ENCODE assay signal across 11 mouse cellular contexts in the genomic region with DNA sequence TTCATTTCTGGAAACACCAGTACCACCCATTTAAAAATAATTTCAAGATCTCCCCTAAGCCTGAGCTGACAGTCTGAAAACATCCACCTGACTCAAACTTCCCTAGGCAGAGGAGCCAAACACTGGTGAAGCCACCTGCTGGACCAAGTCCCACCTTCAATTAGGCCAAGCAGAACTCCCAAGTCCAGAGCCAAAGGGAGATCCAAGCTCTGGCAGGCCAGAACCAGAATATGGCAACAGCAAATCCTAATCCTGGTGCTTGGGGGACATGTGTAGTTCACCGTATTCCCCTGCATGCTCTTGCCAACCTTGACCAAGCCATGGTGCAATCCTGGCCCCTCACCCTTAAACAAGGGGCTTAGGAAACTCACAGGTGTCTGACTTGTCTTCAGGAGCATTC. TPM values are rescaled to one million over a fixed set of nuclear protein-coding genes. Genes with fewer than 3 reads are reported as not detected.
DNase-seq lines count a peak whose midpoint lies in the region; ATAC-seq and TF ChIP-seq lines count a peak whose summit lies in the region.
"Had no signal": no experiment of that assay in that cellular context is flagged by ENCODE, and none has a peak within 500 bp of the region (broad histone marks: within the 10 kb centered on the region; RNA-seq: fewer than 3 reads in every experiment).

No protein-coding gene starts in this region.

- no peak overlapping the region for H3K4me2 ChIP-seq in kidney, embryonic 15.5 days
- H3K4me2 ChIP-seq in intestine, postnatal 0 days (replicated peaks; ENCODE audit: low read depth), result no peak overlapping the region

- TF ChIP-seq EP300 in ES-Bruce4 (IDR thresholded peaks at IDR 0.05; ENCODE audit: insufficient read depth, low read depth, low read length), result no peak

- H3K9ac ChIP-seq in kidney, embryonic 15.5 days, result no peak overlapping the region
- H3K9ac ChIP-seq in ES-Bruce4 (ENCODE audit: low read depth, poor library complexity, severe bottlenecking), result no peak overlapping the region
- no peak overlapping the region for H3K9ac ChIP-seq in intestine, postnatal 0 days (ENCODE audit: low read depth, low read length)

- TF ChIP-seq CTCF in gastrocnemius, adult 2 months (IDR thresholded peaks at IDR 0.05), result no peak
- no peak for TF ChIP-seq CTCF in ES-Bruce4 (IDR thresholded peaks at IDR 0.05; ENCODE audit: low read depth, low read length)
- TF ChIP-seq CTCF in intestine, postnatal 0 days (IDR thresholded peaks at IDR 0.05; ENCODE audit: low read depth), result no peak

- H3K4me1 ChIP-seq in kidney, embryonic 15.5 days, result peaks cover 97% of the 10 kb centered on the region
- H3K4me1 ChIP-seq in ES-Bruce4 (ENCODE audit: control insufficient read depth, insufficient read depth, low read length), result peaks cover 15% of the 10 kb centered on the region
- H3K4me1 ChIP-seq in intestine, postnatal 0 days (replicated peaks; ENCODE audit: control insufficient read depth, insufficient read depth, low read length), result peaks cover 26% of the 10 kb centered on the region

- no peak overlapping the region for H3K4me3 ChIP-seq in gastrocnemius, adult 2 months
- H3K4me3 ChIP-seq in kidney, embryonic 15.5 days (replicated peaks), result no peak overlapping the region
- H3K4me3 ChIP-seq in ES-Bruce4 (ENCODE audit: low read depth, low read length), result no peak overlapping the region
- H3K4me3 ChIP-seq in intestine, postnatal 0 days (ENCODE audit: low read depth, low read length), result no peak overlapping the region
- H3K4me3 ChIP-seq: midbrain, embryonic 10.5 days had no signal

- H3K9me3 ChIP-seq in kidney, embryonic 15.5 days (replicated peaks), result no peaks in the 10 kb centered on the region
- H3K9me3 ChIP-seq in ES-Bruce4 (replicated peaks; ENCODE audit: control insufficient read depth, insufficient read depth, low read length, poor library complexity, severe bottlenecking), result no peaks in the 10 kb centered on the region
- no peaks in the 10 kb centered on the region for H3K9me3 ChIP-seq in intestine, postnatal 0 days (ENCODE audit: control insufficient read depth)
- H3K9me3 ChIP-seq: midbrain, embryonic 10.5 days had no signal

- H3K27ac ChIP-seq in gastrocnemius, adult 2 months, result peak overlapping the region; percentile 91
- H3K27ac ChIP-seq in kidney, embryonic 15.5 days, result peak overlapping the region; percentile 86
- H3K27ac ChIP-seq in ES-Bruce4 (ENCODE audit: insufficient read depth, low read length), result 0 out of 2 replicates have a peak overlapping the region, but pooled peaks have one; percentile 3
- H3K27ac ChIP-seq in intestine, postnatal 0 days (ENCODE audit: low read depth, low read length), result peak overlapping the region; percentile 46; the same call in 1 of the 2 replicates
- H3K27ac ChIP-seq: midbrain, embryonic 10.5 days had no signal

- H3K27me3 ChIP-seq in kidney, embryonic 15.5 days, result no peaks in the 10 kb centered on the region
- H3K27me3 ChIP-seq in ES-Bruce4 (ENCODE audit: control insufficient read depth, insufficient read depth, low read length, poor library complexity, severe bottlenecking), result no peaks in the 10 kb centered on the region
- no peaks in the 10 kb centered on the region for H3K27me3 ChIP-seq in intestine, postnatal 0 days (replicated peaks; ENCODE audit: control insufficient read depth, insufficient read depth, low read length)

- whole genome bisulfite sequencing in kidney, embryonic 15.5 days, result 91% methylated on average over 1 of the region's 1 CpGs
- WGBS in intestine, postnatal 0 days, result 80% methylated on average over 1 of the region's 1 CpGs

- intact Hi-C loops in gastrocnemius, adult 2 months (cut with DNase I), result no loop called here
- intact Hi-C loops in gastrocnemius, postnatal 14 days (cut with DNase I; ENCODE audit: low total_unique reads), result no loop called here
- intact Hi-C loops in left cerebral cortex, postnatal 36 days (cut with DNase I), result no loop called here

- no peak for ATAC-seq in kidney, embryonic 15.5 days (replicated peaks; ENCODE audit: low FRiP score)
- ATAC-seq in intestine, postnatal 0 days, result no peak
- ATAC-seq: activated CD4-positive, CD25-positive, alpha-beta regulatory T cell, adult 4 months had no signal

- no peaks in the 10 kb centered on the region; the same call in 1 of the 2 replicates for H3K36me3 ChIP-seq in kidney, embryonic 15.5 days
- no peaks in the 10 kb centered on the region for H3K36me3 ChIP-seq in ES-Bruce4 (ENCODE audit: control insufficient read depth, insufficient read depth, low read length, poor library complexity, severe bottlenecking)
- H3K36me3 ChIP-seq in intestine, postnatal 0 days (ENCODE audit: control insufficient read depth, insufficient read depth), result peaks cover 6% of the 10 kb centered on the region; the same call in 1 of the 2 replicates
- H3K36me3 ChIP-seq: midbrain, embryonic 10.5 days had no signal

- no peak for DNase-seq in gastrocnemius, adult 2 months
- DNase-seq in gastrocnemius, postnatal 14 days, result no peak
- DNase-seq in kidney, postnatal 4 days, result no peak
- DNase-seq in left cerebral cortex, postnatal 36 days (ENCODE audit: low spot score in 2 of 2), result no peak
- DNase-seq: right cerebral cortex, postnatal 14 days; thymus, postnatal 36 days had no signal

- TF ChIP-seq POLR2A in ES-Bruce4 (IDR thresholded peaks at IDR 0.05; ENCODE audit: insufficient read depth, low read length), result no peak

RNA-seq across cellular contexts. Expression of a gene that starts 17.7 kb away (rescaled TPM):
- total RNA-seq in gastrocnemius, adult 2 months (2021), result 10 to 100 TPM; 37.4 to 57.4 TPM
- 100 to 1,000 TPM in 1 of 2 experiments, 10 to 100 TPM in 1; 96.9 to 111 TPM for total RNA-seq in gastrocnemius, postnatal 14 days (2021)
- polyA plus RNA-seq in kidney, embryonic 15.5 days (2015; fragmentation: Nextera tagmentation; extraction: Ambion mirVana), result 56.2 and 60.2 TPM in 2 replicates
- 584 and 601 TPM in 2 replicates for polyA plus RNA-seq in ES-Bruce4 (2011; ENCODE audit: insufficient read depth, insufficient read length, low read depth, missing spikeins)
- polyA plus RNA-seq in intestine, postnatal 0 days (2015; fragmentation: Nextera tagmentation; extraction: Ambion mirVana), result 25.7 and 27.7 TPM in 2 replicates
- 10 to 100 TPM; 58.0 to 77.6 TPM for total RNA-seq in left cerebral cortex, postnatal 36 days (2021)

Comparison
In these comparisons a context has a peak if more than half of its experiments do, and no peak if none do; other contexts are left out.
1. H3K27ac ChIP-seq: peak in every context shown above with its lines; median percentile 91 in gastrocnemius, adult 2 months; 86 in kidney, embryonic 15.5 days; 46 in intestine, postnatal 0 days; 3 in ES-Bruce4.